Mouse (Mus musculus) fat pad, adult 2 months (tissue): ENCODE measurements around the gene Timm44.

Experiments used
- DNase-seq: peaks from one replicate; pipeline ENCODE4 v3.0.0-alpha.2; 2011; ENCODE audit warnings: low read depth, low spot score; ENCODE audit errors: extremely low read depth

The Timm44 gene

DNA sequence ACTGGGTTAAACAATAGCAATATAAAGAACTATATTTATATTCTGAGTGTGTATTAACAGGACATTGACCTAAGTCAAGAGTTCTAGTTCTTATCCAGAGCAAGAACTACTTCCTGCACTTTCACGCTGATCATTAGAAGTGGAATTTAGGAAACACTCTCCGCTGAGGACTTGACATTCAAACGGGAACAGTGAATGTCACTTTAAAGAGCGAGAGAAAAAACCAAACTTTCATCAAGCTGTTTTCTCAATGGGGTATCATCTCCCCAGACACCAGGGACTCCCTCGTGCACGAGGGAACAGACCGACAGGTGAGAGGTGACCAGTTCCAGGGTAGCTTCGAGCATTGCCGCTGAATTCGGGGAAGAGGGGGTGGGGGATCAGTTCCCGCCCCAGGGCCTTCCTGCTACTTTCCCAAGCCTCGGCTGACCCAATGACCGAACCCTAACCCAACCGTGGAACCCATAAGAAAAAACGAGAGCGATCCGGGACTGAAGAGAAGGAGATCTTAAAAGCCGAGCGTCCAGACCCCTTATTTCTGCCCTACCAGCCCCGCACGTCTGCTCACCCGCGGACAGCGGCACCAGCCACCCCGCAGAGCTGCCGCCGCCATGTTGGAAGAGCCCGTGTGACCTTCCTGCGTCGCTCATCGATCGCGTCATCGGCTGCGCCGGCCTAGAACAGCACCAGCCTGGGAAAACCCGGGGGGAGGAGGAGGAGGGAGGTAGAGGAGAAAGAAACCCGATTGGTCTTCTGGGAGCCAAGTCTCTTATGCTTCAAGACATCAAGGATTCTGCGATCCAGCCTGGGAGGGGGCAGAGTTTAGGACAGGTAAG is at the start of gene Timm44:
Timm44 (minus strand) TSS at position 639 of the 836 bp plus-strand sequence.
- DNase-seq = peak; percentile 63

GRCm38 (mm10) chr8:4324983-4325750 is 49.5 kb upstream of the Timm44 start, which contains the start of the genes Ccl25 and Elavl1:
TSS of gene Ccl25 (plus strand) at chr8:4325210.
TSS of gene Elavl1 (minus strand) at chr8:4325413.
- DNase-seq = peak; percentile 49

GRCm38 (mm10) chr8:4324525-4324924 is 48.8 kb upstream of the Timm44 start:
- DNase-seq = no peak

DNA sequence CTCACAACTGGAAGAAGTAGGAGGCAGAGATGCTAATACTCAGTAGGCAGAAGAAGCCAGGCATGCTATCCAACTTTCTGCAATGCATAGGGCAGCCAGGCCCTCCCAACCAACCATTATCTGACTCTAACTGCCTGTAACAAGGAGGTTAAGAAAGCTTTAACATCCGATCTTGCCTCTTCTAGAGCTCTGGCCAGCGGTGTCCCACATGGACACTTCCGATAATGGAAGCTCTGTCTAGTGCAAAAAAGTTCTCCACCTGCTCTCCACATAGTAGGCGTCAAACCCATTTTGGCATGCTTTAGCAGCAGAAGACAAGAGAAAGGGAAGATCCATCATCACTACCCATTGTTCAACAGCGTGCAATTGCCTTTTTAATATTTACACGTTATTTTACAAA is 48.2 kb upstream of the Timm44 start:
- no peak for DNase-seq

GRCm38 (mm10) chr8:4322470-4322869 is 46.8 kb upstream of the Timm44 start:
- no peak for DNase-seq

DNA sequence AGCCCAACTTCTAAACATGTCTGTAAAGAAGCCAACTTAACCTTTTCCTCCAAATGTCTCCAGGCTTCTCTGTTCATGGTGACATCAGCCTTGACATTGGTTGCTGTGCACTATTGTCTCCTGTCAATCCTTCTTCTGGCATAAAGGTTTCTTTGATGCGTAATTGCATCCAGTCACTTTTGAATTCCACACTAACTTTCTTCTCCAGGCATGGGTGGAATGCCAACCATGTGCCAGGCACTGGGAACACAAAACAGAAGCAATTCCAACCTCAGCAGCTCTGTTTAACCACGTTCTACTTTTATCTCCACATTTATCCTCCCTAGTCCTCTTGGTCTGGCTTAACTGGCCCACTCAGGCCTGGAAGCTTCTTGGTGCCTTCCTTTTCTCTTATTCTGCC is 45.3 kb upstream of the Timm44 start:
- no peak for DNase-seq

DNA sequence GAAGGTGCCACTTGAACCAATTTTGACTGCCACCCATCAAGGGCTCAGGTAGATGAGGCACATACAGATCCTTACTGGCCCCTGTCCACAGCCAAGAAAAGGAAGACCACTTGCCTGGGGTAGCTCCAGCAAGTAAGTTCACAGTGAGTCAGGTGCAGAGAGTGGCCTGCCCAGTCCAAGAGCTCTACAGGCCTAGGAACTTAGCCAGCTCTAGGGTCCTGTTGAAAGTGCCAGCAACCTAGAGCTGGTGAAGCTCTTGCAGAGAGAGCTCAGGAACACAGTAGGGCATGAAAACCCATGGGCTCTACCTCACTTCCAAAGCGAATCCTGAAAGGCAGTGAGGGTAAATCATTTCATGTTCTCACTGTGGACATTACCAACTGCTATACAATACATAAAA is 44.7 kb upstream of the Timm44 start:
- no peak for DNase-seq

DNA sequence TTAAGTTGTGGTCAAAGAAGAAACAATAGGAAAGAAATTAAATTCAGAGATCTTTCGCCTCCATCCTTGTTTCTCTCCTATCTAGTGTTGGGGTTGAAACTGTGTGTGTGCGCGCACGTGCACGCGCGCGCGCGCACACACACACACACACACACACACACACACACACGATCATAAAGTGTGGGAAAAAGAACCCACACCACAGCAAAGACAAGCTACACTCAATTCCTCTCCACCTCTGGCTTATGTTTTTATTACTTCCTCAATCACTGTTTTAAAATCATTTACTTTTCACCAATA is 43.8 kb upstream of the Timm44 start:
- DNase-seq = no peak

- no peak for DNase-seq
These were observed 43.3 kb upstream of the Timm44 start for GRCm38 (mm10) chr8:4318796-4319572.

GRCm38 (mm10) chr8:4318124-4318523 is 42.4 kb upstream of the Timm44 start:
- no peak for DNase-seq

DNA sequence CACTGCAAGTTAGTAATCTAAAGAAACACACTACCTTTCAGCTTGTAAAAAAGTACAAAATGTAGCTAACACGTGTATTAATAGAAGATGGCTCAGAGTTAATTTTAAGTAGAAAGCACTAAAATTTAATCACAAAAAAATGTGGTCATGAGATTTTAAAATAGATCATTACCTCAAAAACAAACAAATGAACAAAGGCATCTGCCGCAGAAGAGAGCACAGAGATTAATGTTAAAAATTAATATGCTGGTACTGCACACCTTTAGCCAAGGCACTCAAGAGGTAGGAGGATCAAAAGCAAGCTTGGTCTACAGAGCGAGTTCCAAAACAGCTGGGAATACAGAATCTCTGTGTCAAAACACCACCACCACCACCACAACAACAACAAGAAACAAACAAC is 39.1 kb upstream of the Timm44 start:
- no peak for DNase-seq

- DNase-seq = no peak
These were observed 37.8 kb upstream of the Timm44 start for GRCm38 (mm10) chr8:4313254-4314124.

GRCm38 (mm10) chr8:4312104-4312503 is 36.4 kb upstream of the Timm44 start:
- DNase-seq = no peak

- DNase-seq = no peak
These were observed 30.1 kb upstream of the Timm44 start for GRCm38 (mm10) chr8:4305838-4306237.

DNA sequence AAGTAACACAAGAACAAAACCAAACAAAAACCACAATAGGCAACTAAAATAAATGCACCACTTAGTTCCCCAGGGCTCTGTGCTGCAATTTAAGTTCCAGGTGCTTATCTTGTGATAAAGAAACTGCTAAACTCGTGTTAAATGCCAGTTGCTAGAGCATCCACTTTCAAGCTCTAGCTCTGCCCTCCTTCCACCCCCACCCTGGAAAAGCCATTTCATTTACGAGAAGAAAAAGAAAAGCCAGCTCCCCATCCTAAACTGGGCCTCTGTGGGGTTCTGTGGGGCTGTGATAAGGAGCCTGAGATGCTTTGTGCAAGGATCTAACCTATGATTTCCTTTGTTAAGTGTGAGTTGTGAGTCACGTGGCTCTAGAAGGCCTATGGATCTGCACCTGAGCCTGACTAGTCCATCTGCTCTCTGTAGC is 28.4 kb upstream of the Timm44 start:
- DNase-seq = no peak

- no peak for DNase-seq
These were observed 22.1 kb upstream of the Timm44 start for GRCm38 (mm10) chr8:4297822-4298221.

GRCm38 (mm10) chr8:4292738-4293137 is 17.0 kb upstream of the Timm44 start:
- DNase-seq = no peak

GRCm38 (mm10) chr8:4276111-4276465 is 375 bp upstream of the Timm44 start:
- DNase-seq = no peak

DNA sequence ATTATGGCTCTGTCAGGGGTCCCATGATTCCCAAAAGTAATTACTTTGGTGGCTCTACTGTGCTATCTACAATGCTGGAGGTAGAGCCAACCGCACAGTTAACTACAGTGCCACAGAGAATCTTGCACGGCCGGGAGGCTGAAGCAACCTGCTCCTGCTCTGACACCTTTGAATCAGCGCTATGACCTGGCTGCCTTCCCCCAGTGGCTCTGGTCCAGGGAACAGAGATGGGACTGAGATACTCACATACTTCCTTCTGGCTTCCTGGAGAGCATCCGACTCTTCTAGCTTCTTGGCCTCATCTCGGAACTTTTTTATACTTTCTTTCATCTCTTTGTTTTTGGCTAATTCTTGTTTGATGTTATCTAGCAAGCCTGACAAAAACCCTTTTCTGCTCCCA is 6.1 kb downstream of the Timm44 start:
- no peak for DNase-seq

DNA sequence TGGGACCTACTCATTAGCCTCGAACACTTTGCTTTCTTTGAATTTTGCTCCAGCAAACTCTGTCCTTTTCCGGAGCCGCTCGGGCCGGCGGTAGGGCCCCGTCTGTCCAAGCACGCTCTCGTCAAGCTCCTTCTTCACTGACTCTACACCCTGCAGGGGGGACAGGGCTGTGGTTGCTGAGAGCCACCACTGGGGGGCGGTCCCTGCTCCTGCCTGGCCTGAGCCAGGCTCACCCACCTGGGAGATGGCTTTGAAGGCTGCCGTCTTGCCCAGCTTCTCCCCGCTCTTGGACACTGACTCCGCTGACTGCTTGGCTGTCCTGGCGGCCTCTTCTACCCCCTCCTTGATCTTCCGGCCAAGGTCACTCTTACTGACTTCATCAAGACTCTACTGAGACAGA is 8.1 kb downstream of the Timm44 start:
- DNase-seq = no peak
